Mouse (Mus musculus) fibroblast of lung, adult 2 months (primary cell): ENCODE results near the gene Topors.

Source experiments
- DNase-seq: peaks from one replicate; pipeline ENCODE4 v3.0.0-alpha.2; 2011; ENCODE audit warnings: low read depth

Topors gene

DNA sequence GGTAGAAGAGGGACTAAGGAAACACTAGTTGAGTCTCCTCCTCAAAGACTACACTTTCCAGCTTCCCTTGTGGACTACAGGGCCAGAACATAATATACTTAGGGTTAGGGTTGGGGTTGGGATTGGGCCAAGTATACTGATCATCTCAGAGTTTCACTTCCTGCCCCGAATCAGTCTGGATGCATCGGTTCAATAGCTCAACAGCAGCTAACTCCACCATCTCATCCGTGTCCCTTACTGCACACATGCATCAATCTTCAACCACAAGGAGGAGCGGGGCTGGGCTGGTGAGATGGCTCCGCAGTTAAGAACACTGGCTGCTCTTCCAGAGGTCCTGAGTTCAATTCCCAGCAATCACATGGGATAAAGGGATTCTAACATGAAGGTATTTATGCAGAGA lies 18.7 kb downstream of the Topors start:
- no peak for DNase-seq

DNA sequence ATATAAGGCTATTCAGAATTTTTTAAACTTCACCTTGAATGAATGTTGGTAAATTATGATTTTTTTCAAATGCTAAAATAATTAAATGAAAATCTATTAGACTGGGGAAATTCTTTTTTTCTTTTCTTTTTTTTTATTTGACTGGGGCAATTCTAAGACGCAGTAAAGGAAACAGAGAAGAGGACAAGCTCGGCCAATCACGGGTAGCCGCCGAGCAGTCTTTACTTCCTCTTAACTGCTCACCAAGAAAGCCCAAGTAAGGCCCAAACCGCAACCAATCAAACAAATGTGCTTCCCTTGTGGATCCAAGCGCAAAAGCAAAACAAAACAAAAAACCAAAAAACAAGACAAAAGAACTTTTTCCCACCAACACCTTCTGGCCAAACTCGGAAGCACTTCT lies 25.6 kb downstream of the Topors start:
- no peak for DNase-seq

DNA sequence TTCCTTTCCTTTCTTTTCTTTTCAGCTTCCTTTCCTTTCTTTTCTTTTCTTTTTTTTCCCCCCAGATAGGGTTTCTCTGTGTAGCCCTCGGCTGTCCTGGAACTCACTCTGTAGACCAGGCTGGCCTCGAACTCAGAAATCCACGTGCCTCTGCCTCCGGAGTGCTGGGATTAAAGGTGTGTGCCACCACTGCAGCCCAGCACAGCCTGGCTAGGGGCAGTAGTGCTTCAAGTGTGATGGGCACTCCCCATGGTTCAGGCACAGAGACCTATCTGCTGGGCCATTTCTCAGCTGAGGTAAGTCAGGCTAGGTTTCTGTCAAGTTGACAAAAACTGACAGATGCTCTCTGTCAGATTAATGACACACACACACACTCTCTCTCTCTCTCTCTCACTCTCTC lies 26.6 kb downstream of the Topors start:
- DNase-seq, result no peak

GRCm38 (mm10) chr4:40241928-40242327 lies 27.7 kb downstream of the Topors start:
- no peak for DNase-seq

DNA sequence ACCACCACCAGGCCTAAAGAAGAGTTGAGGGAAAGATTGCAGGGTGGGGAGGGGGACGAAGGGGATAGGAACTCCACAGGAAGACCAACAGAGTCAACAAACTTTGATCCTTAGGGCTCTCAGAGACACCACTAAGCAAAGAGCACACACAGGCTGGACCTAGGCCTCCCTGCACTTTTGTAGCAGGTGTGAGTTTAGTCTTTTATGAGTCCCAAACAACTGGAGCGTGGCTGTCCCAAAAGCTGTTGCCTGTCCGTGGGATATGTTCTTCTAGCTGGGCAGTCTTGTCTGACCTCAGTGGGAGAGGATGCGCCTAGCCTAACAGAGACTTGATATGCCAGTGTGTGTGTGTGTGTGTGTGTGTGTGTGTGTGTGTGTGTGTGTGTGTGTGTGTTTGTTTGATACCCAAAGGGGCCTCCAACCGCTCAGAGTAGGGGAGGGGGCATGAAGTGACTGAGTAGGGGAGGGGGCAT lies 29.3 kb downstream of the Topors start:
- no peak for DNase-seq

DNA sequence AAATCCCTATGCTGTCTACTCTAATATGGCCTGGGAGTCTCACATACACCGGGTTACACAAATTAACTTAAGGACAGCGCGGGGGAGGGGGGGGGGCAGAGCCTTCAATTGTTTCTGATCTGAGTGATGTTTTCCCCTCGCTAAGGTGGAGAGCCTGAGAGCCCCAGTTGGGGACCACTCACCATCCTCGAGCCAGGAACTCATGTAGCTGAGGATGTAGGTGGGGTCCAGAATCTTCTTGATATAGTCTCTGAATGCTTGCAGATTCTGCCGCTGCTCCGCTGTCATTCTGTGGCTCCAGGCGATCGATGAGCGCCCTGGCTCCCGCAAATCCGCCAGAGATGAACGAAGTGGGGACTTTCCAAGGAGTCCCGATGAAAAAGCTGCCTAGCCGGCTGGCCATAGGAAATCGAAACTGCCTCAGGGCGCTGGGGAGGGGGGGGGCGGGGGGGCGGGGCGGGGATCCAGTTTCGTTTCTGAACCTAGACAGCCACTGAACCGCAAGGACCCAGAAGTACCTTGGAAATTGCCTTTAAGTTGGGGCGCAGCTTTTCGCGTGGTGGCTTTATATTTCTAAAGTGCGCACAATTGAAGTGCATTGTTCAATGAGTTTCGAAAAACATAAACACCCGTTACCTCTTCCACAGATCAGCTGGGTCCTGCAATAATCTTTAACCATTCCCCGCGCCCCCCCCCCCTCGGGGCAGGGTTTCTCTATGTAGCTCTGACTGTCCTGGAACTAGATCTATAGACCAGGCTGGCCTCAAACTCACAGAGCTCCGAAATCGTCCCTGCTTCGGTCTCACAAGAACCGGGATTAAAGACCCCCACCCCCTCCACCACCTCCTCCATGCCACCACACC lies 30.0 kb downstream of the Topors start, which contains the start of gene Ddx58:
Gene Ddx58 (minus strand): TSS at position 420 of the 863 bp plus-strand sequence.
- no peak for DNase-seq

- DNase-seq, result no peak
These were observed 30.9 kb downstream of the Topors start for GRCm38 (mm10) chr4:40238483-40239408.

GRCm38 (mm10) chr4:40236829-40237228 lies 32.8 kb downstream of the Topors start:
- DNase-seq, result no peak

DNA sequence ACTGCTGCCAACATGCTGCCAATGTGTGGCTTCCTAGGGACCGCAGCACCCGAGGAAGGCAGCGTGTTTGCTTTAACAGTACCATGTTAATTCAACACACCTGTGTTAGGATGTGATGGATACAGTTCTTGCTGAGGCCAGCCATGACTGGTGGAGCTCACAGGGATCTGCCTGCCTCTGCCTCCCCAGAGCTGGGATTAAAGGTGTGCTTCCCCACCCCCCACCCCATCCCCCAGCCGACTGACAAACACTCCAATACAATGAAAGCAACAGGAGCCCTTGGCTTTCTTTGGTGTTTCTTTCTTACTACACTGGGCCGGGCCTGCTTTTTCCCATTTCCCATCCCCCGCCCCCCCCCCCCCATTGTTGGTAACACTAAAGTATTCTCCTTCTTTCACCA lies 35.4 kb downstream of the Topors start:
- DNase-seq, result no peak

- DNase-seq, result no peak
These were observed 36.5 kb downstream of the Topors start for GRCm38 (mm10) chr4:40233062-40233664.

DNA sequence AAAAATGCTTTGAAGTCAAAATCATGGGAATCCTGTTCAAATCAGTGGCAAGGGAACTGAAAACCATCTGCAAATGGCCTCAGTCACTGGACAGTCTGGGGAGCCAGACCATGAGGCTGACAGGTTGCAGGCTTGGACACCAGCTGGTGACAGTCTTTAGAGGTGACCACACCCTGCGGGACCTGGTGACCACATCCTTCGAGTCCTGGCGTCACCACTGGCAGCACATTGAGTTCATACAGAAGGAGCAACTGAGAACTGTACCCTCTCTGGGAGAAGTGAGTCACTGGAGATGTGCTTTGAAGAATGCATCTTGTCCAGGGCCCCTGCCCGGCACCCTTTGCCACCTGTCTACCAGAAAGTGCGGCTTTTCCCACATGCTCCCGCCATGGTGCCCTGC lies 39.9 kb downstream of the Topors start:
- no peak for DNase-seq

DNA sequence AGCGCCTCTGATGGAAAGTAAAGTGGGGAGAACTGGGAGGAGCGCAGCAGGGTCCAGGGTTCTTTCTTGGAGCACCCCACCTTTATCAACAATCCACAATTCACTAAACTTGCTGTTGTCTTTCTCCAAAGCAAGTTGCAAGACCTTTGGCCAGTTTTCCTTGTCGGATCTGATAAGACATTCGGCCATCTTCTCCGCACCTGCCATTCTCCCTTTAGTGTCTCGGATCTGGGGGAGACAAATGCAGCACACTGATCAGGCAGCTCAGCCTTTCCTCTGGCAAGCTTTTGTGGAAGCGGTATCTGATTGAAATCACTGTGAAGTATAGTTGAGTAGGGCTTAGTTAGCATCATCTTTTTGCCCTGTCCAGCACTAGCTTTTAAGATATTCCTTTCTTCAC lies 41.8 kb downstream of the Topors start:
- no peak for DNase-seq

DNA sequence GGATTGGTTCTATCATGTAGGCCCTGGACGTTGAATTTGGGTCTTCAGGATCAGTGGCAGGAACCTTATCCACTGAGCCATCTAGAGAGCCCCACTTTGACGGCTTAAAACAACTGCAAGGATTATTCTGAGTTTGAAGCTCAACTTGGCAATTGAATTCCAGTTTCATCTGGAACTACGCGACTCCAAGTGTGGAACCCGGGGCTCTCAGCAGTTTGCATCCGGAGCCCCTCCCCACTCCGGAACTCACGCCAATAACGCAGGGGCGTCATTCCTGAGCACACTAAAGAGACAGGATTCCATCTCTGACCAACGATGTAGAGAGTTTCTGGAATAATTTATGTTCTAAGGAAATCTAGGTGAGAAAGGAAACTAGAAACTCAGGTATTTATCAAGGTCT lies 42.5 kb downstream of the Topors start:
- DNase-seq, result no peak

DNA sequence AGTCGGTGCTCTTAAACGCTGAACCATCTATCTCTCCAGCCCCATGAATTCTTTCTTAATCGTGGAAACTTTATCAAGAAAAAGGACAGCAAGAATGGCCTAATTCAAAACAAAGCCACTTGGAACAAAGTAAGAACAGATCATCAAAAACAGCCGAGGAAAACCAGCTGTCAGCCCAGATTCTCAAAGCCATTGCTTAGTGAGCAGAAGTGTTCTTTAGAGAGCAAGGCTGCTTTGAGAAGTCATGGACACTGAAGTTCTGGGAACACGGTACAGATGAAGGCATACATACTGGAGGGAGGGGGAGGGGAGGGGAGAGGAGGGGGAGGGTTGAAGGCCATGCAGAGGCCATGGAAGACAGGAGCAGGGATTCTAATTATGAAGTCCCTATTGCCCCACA lies 43.6 kb downstream of the Topors start:
- no peak for DNase-seq

GRCm38 (mm10) chr4:40221876-40222585 lies 47.6 kb downstream of the Topors start:
- no peak for DNase-seq

DNA sequence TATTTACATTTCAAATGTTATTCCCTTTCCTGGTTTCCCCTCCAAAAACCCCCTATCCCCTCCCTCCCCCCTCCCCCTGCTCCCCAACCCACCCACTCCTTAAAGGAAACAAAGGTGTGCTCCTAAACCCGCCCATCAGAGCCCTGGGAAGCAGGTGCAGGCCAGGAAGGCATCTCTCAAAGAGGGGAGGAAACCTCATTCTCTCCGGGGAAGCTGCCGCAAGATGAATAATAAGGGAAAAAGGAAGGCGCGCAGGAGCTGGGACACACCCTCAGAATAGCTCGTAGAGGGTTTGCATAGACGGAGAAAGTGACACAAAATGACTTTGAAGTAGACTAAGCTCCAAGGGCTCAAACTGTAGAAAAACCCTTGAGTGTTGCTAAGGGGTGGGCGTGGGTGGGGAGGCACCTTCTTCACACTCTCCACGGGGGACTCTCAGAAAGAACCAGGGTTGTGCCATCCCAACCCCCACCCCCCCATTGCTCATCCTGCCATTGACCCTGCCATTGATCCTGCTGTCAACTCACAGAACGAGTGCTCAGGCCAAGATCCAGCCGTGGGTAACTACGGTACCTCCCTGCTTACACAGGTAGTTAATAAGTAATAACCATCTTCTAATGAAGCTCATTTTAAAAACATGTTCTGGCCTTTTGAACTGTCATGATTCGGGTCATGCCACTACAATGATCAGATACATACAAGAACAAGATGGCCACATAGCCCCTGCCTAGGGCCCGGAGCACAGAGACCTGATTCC lies 48.5 kb downstream of the Topors start:
- DNase-seq, result no peak

- no peak for DNase-seq
These were observed 49.2 kb downstream of the Topors start for GRCm38 (mm10) chr4:40220437-40220836.

DNA sequence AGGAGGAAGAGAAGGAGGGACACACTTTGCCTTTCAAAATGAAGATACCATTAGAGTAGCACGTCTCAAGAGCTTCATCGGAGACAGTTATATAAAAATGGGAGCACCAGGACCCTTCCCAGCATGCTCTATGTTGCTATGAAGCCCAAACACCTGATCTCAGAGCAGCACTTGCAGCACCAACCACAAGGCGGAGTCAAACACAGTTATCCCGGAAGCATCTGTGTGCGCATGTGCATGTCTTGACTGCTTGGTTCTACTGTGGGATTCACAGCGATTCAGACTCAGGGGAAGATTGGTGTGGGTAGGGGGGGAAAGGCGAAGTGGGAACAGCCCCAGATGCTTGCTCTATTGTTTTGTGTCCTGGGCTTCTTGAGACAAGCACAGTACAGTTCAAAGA lies 51.3 kb downstream of the Topors start:
- DNase-seq, result no peak

GRCm38 (mm10) chr4:40217910-40218309 lies 51.7 kb downstream of the Topors start:
- DNase-seq, result no peak

DNA sequence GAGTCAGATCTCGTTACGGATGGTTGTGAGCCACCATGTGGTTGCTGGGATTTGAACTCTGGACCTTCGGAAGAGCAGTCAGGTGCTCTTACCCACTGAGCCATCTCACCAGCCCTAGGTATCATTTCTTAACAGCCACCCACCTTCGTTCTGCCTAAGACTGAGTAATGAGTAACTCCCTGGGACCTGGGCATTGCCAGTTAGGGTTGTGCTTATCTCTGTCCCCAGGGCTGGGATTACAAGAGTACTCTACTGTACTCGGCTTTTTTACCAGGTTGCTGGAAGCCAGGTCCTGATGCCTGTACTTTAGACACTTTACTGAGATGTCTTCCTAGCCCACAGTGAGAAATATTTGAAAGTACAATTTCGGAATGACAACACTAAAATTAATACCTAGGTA lies 57.5 kb downstream of the Topors start:
- DNase-seq, result no peak
